Mouse (Mus musculus) limb, embryonic 13.5 days (tissue): ENCODE results near the gene Thra. TPM values are rescaled to one million over a fixed set of nuclear protein-coding genes. Genes with fewer than 3 reads are reported as not detected.
A peak's percentile ranks its signal among the peaks of the same experiment; 100 is the strongest.

Source experiments
- ATAC-seq: fragments of 200-750 bp; cut with Nextera tagmentation; 2 replicates; pipeline ENCODE4 v1.8.0; 2017; ENCODE audit warnings: low read depth, moderate number of reproducible peaks, moderate TSS enrichment; ENCODE audit not compliant: low FRiP score
- H3K27ac ChIP-seq: fragments of 300-500 bp; sonication (generic); 2 replicates; pipeline ENCODE4 v1.5.1; 2015; ENCODE audit warnings: inconsistent platforms, mild to moderate bottlenecking, moderate library complexity
- H3K27me3 ChIP-seq: fragments of 300-500 bp; sonication (generic); 2 replicates; pipeline ENCODE4 v1.6.1; 2015; ENCODE audit warnings: mild to moderate bottlenecking, inconsistent platforms
- H3K36me3 ChIP-seq: fragments of 300-500 bp; sonication (generic); 2 replicates; pipeline ENCODE4 v1.6.1; 2015; ENCODE audit warnings: inconsistent platforms, mild to moderate bottlenecking, moderate library complexity
- H3K4me1 ChIP-seq: fragments of 300-500 bp; sonication (generic); 2 replicates; pipeline ENCODE4 v1.6.1; 2015; ENCODE audit warnings: inconsistent platforms
- H3K4me2 ChIP-seq: fragments of 300-500 bp; sonication (generic); replicated peaks from 2 replicates; pipeline ENCODE4 v1.6.1; 2015; ENCODE audit warnings: inconsistent platforms, mild to moderate bottlenecking, moderate library complexity
- H3K4me3 ChIP-seq: fragments of 300-500 bp; sonication (generic); 2 replicates; pipeline ENCODE4 v1.5.1; 2015; ENCODE audit warnings: moderate library complexity, mild to moderate bottlenecking, inconsistent platforms
- H3K9ac ChIP-seq: fragments of 300-500 bp; sonication (generic); 2 replicates; pipeline ENCODE4 v1.6.1; 2015; ENCODE audit warnings: mild to moderate bottlenecking, inconsistent platforms
- H3K9me3 ChIP-seq: fragments of 300-500 bp; sonication (generic); 2 replicates; pipeline ENCODE4 v1.6.1; 2016; ENCODE audit warnings: inconsistent platforms
- WGBS: fragments of 180-500 bp; shearing (Covaris S2); methylation state at CpG from one replicate; pipeline ENCODE4 v1.1.7; 2015; 5-methylcytosine and 5-hydroxymethylcytosine counted together
- polyA plus RNA-seq: library from polyadenylated mRNA; unstranded; fragments of >200 nt; fragmentation: Nextera tagmentation; extraction: Ambion mirVana; gene quantifications from 2 replicates; pipeline ENCODE4 v1.2.1, GENCODE M21; 2015

Gene Thra
- polyA plus RNA-seq, 1 experiment from 2014 or later: 34.3 TPM

DNA sequence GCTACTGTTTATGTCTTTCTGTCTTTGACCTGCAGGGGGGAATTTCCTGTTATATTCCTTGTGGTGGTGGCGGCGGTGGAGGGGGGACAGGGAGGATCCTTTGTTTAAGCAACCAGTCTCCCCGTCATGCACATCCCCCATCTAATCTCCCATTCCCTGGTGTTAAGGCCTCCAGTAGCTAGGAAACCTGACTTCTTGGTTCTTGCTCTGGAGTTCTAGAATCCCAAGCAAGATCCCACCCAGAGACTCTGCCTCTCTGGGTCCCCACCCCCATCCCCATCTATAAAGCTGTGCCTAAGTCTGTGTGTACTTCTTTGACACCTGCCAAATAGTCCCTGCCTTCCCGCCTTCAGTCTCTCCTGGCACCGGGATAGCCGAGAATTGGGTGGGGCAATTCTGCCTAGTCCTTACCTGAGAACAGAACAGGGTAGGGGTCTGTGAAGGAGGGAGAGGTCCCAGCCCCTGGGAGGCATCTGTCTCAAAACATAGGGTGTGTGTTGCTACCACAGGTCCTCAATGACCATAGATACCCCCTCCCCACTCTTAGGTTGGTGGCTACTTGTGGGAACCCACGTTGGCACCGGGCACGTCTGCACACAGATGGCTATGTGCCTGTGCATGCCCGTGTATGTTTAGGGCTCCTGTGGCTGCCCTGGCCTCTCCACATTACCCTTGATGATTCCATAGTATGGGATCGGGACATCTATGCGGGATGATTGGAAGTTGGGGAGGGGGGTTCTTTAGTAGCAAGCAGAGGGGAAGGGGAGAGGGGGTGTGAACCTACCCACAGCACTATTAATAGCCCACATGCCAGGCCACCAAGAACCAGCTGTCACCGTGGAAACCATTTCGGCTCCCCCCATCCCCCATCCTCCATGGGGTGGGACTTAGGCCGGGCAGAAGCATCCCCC lies 8.3 kb downstream of the Thra start:
- ATAC-seq: no peak
- 30% methylated on average over 15 of the region's 15 CpGs for WGBS
- peak overlapping the region; percentile 84; the same call in 1 of the 2 replicates for H3K27ac ChIP-seq
- peak overlapping the region; percentile 59 for H3K4me2 ChIP-seq
- no peak overlapping the region for H3K9ac ChIP-seq
- H3K27me3 ChIP-seq: no peaks in the 10 kb centered on the region
- H3K9me3 ChIP-seq: no peaks in the 10 kb centered on the region
- H3K4me1 ChIP-seq: peaks cover 98% of the 10 kb centered on the region
- H3K36me3 ChIP-seq: peaks cover 7% of the 10 kb centered on the region
- H3K4me3 ChIP-seq: no peak overlapping the region

DNA sequence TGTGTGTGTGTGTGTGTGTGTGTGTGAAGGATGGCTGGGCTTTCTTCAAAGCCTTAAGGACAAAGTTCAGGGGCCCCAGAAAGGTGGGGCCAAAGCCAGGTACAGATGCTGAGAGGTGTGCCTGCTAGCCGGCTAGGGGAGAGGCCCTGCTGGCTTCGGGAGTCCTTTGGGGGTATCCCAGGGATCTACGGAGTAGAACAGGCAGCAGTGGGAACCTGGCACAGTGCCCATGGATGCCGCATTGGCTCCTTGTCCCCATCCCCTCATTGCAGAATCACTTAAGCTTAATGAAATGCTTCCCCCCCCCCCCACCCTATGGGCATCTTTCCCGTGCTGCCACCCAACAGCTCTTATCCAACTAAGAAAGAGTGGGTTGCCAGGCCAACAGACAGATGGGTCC lies 9.3 kb downstream of the Thra start:
- H3K27ac ChIP-seq: peak overlapping the region; percentile 85; the same call in 1 of the 2 replicates
- no peak overlapping the region for H3K9ac ChIP-seq
- no peaks in the 10 kb centered on the region for H3K9me3 ChIP-seq
- H3K4me1 ChIP-seq: peaks cover 98% of the 10 kb centered on the region
- H3K27me3 ChIP-seq: no peaks in the 10 kb centered on the region
- H3K36me3 ChIP-seq: peaks cover 14% of the 10 kb centered on the region
- H3K4me2 ChIP-seq: peak overlapping the region; percentile 59
- no peak overlapping the region for H3K4me3 ChIP-seq
- 41% methylated on average over 5 of the region's 5 CpGs for WGBS
- no peak for ATAC-seq

- Histone ChIP-seq H3K27me3 (no peaks in the 10 kb centered on the region), H3K4me3 (no peak overlapping the region), H3K4me1 (peaks cover 92% of the 10 kb centered on the region), H3K9me3 (no peaks in the 10 kb centered on the region), H3K27ac (peak overlapping the region; percentile 85), H3K9ac (peak overlapping the region; percentile 56), H3K4me2 (peak overlapping the region; percentile 59), H3K36me3 (peaks cover 14% of the 10 kb centered on the region)
- WGBS: 28% methylated on average over 17 of the region's 17 CpGs
- no peak; the same call in 1 of the 2 replicates for ATAC-seq
Observed at GRCm38 (mm10) chr11:98750351-98751201, 10.1 kb downstream of the Thra start.

- 39% methylated on average over 6 of the region's 6 CpGs for WGBS
- Histone ChIP-seq H3K4me3 (no peak overlapping the region), H3K27me3 (no peaks in the 10 kb centered on the region), H3K9me3 (no peaks in the 10 kb centered on the region), H3K36me3 (peaks cover 19% of the 10 kb centered on the region), H3K9ac (peak overlapping the region; percentile 56), H3K4me1 (peaks cover 85% of the 10 kb centered on the region), H3K27ac (peak overlapping the region; percentile 85), H3K4me2 (peak overlapping the region; percentile 59)
- ATAC-seq: no peak; the same call in 1 of the 2 replicates
Observed at GRCm38 (mm10) chr11:98751221-98751782, 10.9 kb downstream of the Thra start.

- H3K9ac ChIP-seq: peak overlapping the region; percentile 26; the same call in 1 of the 2 replicates
- no peak overlapping the region for H3K4me3 ChIP-seq
- H3K27me3 ChIP-seq: no peaks in the 10 kb centered on the region
- H3K4me2 ChIP-seq: no peak overlapping the region
- ATAC-seq: no peak
- peaks cover 73% of the 10 kb centered on the region for H3K4me1 ChIP-seq
- H3K9me3 ChIP-seq: no peaks in the 10 kb centered on the region
- H3K36me3 ChIP-seq: peaks cover 32% of the 10 kb centered on the region
- H3K27ac ChIP-seq: peak overlapping the region; percentile 22; the same call in 1 of the 2 replicates
- 80% methylated on average over 10 of the region's 10 CpGs for WGBS
Observed at GRCm38 (mm10) chr11:98752562-98753140, 12.2 kb downstream of the Thra start.

GRCm38 (mm10) chr11:98753264-98753663 lies 12.8 kb downstream of the Thra start:
- Histone ChIP-seq H3K4me2 (no peak overlapping the region), H3K9me3 (no peaks in the 10 kb centered on the region), H3K36me3 (peaks cover 36% of the 10 kb centered on the region), H3K4me1 (peaks cover 67% of the 10 kb centered on the region), H3K9ac (no peak overlapping the region), H3K4me3 (no peak overlapping the region), H3K27ac (no peak overlapping the region), H3K27me3 (no peaks in the 10 kb centered on the region)
- ATAC-seq: no peak
- WGBS: 94% methylated on average over 5 of the region's 5 CpGs

- peaks cover 45% of the 10 kb centered on the region for H3K36me3 ChIP-seq
- ATAC-seq: no peak
- H3K9me3 ChIP-seq: no peaks in the 10 kb centered on the region
- H3K27ac ChIP-seq: peak overlapping the region; percentile 28; the same call in 1 of the 2 replicates
- H3K4me2 ChIP-seq: peak overlapping the region; percentile 19; the same call in 1 of the 2 replicates
- 77% methylated on average over 9 of the region's 9 CpGs for WGBS
- H3K4me1 ChIP-seq: peaks cover 58% of the 10 kb centered on the region
- peak overlapping the region; percentile 8; the same call in 1 of the 2 replicates for H3K9ac ChIP-seq
- no peak overlapping the region for H3K4me3 ChIP-seq
- no peaks in the 10 kb centered on the region for H3K27me3 ChIP-seq
Observed at GRCm38 (mm10) chr11:98754151-98754620, 13.7 kb downstream of the Thra start.

GRCm38 (mm10) chr11:98754621-98755181 lies 14.3 kb downstream of the Thra start:
- Histone ChIP-seq H3K4me3 (no peak overlapping the region), H3K4me1 (peaks cover 53% of the 10 kb centered on the region), H3K9me3 (no peaks in the 10 kb centered on the region), H3K27ac (peak overlapping the region; percentile 28; the same call in 1 of the 2 replicates), H3K27me3 (no peaks in the 10 kb centered on the region), H3K9ac (peak overlapping the region; percentile 26; the same call in 1 of the 2 replicates), H3K36me3 (peaks cover 48% of the 10 kb centered on the region), H3K4me2 (peak overlapping the region; percentile 19; the same call in 1 of the 2 replicates)
- no peak for ATAC-seq
- 22% methylated on average over 7 of the region's 7 CpGs for WGBS

GRCm38 (mm10) chr11:98755726-98756380 lies 15.4 kb downstream of the Thra start:
- Histone ChIP-seq H3K27ac (no peak overlapping the region), H3K36me3 (peaks cover 58% of the 10 kb centered on the region), H3K27me3 (no peaks in the 10 kb centered on the region), H3K4me2 (no peak overlapping the region), H3K9ac (no peak overlapping the region), H3K4me3 (no peak overlapping the region), H3K4me1 (peaks cover 41% of the 10 kb centered on the region), H3K9me3 (no peaks in the 10 kb centered on the region)
- WGBS: 89% methylated on average over 6 of the region's 6 CpGs
- no peak for ATAC-seq

DNA sequence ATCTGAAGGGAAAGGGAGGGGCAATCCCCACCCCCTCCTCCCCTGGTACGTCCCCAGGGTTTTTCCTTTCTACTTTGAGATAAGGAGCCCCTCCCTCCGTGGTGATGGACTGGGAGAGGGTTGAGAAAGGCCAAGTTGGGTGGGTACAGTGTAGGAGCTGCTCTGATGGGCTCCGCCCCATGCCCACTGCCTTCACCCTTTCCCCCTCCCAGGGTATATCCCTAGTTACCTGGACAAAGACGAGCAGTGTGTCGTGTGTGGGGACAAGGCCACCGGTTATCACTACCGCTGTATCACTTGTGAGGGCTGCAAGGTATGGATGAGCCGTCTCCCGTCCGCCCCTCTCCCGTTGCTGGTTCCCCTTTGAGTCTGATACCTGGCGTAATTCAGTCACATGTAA lies 16.3 kb downstream of the Thra start:
- Histone ChIP-seq H3K4me3 (no peak overlapping the region), H3K27me3 (no peaks in the 10 kb centered on the region), H3K9ac (no peak overlapping the region), H3K4me2 (no peak overlapping the region), H3K27ac (no peak overlapping the region), H3K9me3 (no peaks in the 10 kb centered on the region), H3K4me1 (peaks cover 33% of the 10 kb centered on the region), H3K36me3 (peaks cover 67% of the 10 kb centered on the region)
- WGBS: 86% methylated on average over 12 of the region's 12 CpGs
- ATAC-seq: no peak

GRCm38 (mm10) chr11:98761939-98762338 lies 21.5 kb downstream of the Thra start:
- H3K36me3 ChIP-seq: peaks cover 87% of the 10 kb centered on the region
- H3K27me3 ChIP-seq: no peaks in the 10 kb centered on the region
- no peak overlapping the region for H3K4me2 ChIP-seq
- H3K9me3 ChIP-seq: no peaks in the 10 kb centered on the region
- H3K4me1 ChIP-seq: peaks cover 18% of the 10 kb centered on the region
- no peak for ATAC-seq
- no peak overlapping the region for H3K9ac ChIP-seq
- no peak overlapping the region for H3K27ac ChIP-seq
- H3K4me3 ChIP-seq: no peak overlapping the region
- 89% methylated on average over 4 of the region's 4 CpGs for WGBS
